Mouse (Mus musculus) left cerebral cortex, postnatal 10 days (tissue): ENCODE measurements at regions not wholly inside any gene's neighbourhood (a gene's known extent, or its start where the extent isn't known, plus 50 kb on each side); places are given as distances from the start of the nearest gene placed in this dataset.

Experiments
- DNase-seq, 2 experiments: peaks; one replicate each; pipeline ENCODE4 v3.0.0; 2021 to 2022; ENCODE audit warnings: low spot score in 2 of 2, mixed read lengths in 1 of 2; ENCODE audit errors: extremely low spot score in 1 of 2
- intact Hi-C: fragments of 180-260 bp; cut with DNase I; formaldehyde crosslinking; loops from one replicate; pipeline ENCODE4 v1.15.1; 2025

GRCm38 (mm10) chr15:18685439-18685838, 133.3 kb upstream of the Cdh10 start:
- intact Hi-C loops: no loop called here
- DNase-seq: no peak

GRCm38 (mm10) chr15:18696680-18697284, 122.0 kb upstream of the Cdh10 start:
- DNase-seq: no peak
- intact Hi-C loops: no loop called here

GRCm38 (mm10) chr15:18744266-18744665, 74.5 kb upstream of the Cdh10 start:
- no peak for DNase-seq

DNA sequence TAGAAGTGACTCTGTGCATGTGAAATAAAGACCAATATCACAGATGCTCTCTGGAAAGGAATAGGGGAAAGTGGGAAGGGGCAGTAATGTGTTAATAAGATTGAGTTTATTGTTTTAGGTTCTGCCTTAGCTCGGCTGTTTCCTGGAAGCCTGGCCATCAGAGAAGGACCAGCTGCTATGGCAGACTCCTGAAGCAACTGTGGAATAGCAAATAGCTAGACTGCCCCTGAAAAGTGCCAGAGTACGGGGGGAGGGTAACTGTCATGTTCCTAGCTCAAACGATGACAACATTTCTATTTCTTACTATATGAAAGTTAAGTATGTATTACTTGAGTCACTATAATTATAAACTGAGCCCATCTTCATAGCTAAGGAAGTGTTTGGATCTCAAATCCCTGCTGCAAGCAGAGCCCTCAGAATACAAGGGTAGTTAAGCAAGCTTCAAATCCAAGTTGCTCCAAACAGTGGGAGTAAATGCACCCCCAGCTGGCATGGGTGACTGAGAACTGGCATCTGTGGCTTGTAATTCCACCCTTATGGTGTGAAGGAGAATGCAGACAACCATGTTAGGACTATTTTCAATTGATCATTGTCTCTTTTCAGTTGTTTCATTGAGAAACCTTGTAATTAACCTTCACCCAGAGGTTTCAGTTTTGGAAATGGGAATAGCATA, 70.0 kb upstream of the Cdh10 start:
- intact Hi-C loops: no loop called here
- DNase-seq: peak in 1 of 2 experiments; percentile 23

More at GRCm38 (mm10) chr15:18744266-18744665, 74.5 kb upstream of the Cdh10 start:
- intact Hi-C loops: no loop called here
